Mouse (Mus musculus): ENCODE measurements around the gene Nrros. TPM values are rescaled to one million over a fixed set of nuclear protein-coding genes. Genes with fewer than 3 reads are reported as not detected.

Gene Nrros
- total and polyA plus RNA-seq, 3 experiments, result 55.9 to 59.8 TPM; not detected in 1

DNA sequence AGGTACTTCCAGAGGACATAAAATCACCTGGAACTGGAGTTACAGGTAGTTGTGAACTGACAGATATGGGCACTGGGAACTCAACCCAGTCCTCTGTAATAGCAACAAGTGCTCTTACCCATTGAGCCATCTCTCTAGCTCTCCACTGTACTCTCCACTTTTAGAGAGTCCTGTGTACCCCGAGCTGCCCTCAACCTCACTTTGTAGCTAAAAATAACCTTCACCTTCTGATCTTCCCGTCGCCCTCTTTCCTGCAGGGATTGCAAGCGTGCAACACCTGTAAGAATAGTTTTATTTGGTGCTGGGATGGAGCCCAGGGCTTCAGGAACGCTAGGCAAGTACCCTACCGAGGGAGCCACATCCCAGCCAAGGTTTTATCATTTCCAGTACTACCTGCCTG is 49.6 kb downstream of the Nrros start:
- peak; percentile 53 for DNase-seq (ENCODE audit: low read depth, low spot score)
- Histone ChIP-seq H3K36me3 (ENCODE audit: control insufficient read depth in 1 of 2, insufficient read depth in 2 of 2, low read length in 2 of 2) (peaks cover 0 to 13% of the 10 kb centered on the region in 2 experiments; a peak in 2 of 4 replicates), H3K9ac (ENCODE audit: control insufficient read depth, low read depth, low read length, poor library complexity, severe bottlenecking) (peak overlapping the region; percentile 36), H3K27me3 (ENCODE audit: control insufficient read depth in 1 of 2, insufficient read depth in 2 of 2, low read length in 2 of 2) (no peaks in the 10 kb centered on the region), H3K4me3 (ENCODE audit: control insufficient read depth in 1 of 2, insufficient read depth in 1 of 2, low read depth in 2 of 2, low read length in 2 of 2) (peak overlapping the region; percentile 37 to 44), H3K79me2 (ENCODE audit: control insufficient read depth, insufficient read depth, low read length, poor library complexity) (no peaks in the 10 kb centered on the region), H3K4me1 (ENCODE audit: control insufficient read depth in 1 of 2, insufficient read depth in 2 of 2, low read length in 2 of 2) (peaks cover 2 to 23% of the 10 kb centered on the region in 2 experiments), H3K27ac (ENCODE audit: control insufficient read depth, low read depth, low read length) (no peak overlapping the region), H3K9me3 (replicated peaks; ENCODE audit: insufficient read depth, low read length) (no peaks in the 10 kb centered on the region)
- TF ChIP-seq SMC3 (IDR thresholded peaks at IDR 0.05; ENCODE audit: low read depth, low read length) (0 out of 2 replicates have a peak, but pooled peaks have one; percentile 7), MYC (IDR thresholded peaks at IDR 0.05; ENCODE audit: low read depth, low read length) (no peak)

- H3K4me1 ChIP-seq (ENCODE audit: control insufficient read depth in 1 of 2, insufficient read depth in 2 of 2, low read length in 2 of 2), result peaks cover 2 to 23% of the 10 kb centered on the region in 2 experiments
- H3K36me3 ChIP-seq (ENCODE audit: control insufficient read depth in 1 of 2, insufficient read depth in 2 of 2, low read length in 2 of 2), result peaks cover 0 to 13% of the 10 kb centered on the region in 2 experiments; a peak in 2 of 4 replicates
- H3K27me3 ChIP-seq (ENCODE audit: control insufficient read depth in 1 of 2, insufficient read depth in 2 of 2, low read length in 2 of 2), result no peaks in the 10 kb centered on the region
- H3K4me3 ChIP-seq (ENCODE audit: control insufficient read depth in 1 of 2, insufficient read depth in 1 of 2, low read depth in 2 of 2, low read length in 2 of 2), result peak overlapping the region; percentile 37 to 47
- peak; percentile 88 for DNase-seq (ENCODE audit: low read depth, low spot score)
- H3K9ac ChIP-seq (ENCODE audit: control insufficient read depth, low read depth, low read length, poor library complexity, severe bottlenecking), result peak overlapping the region; percentile 43
- peak overlapping the region; percentile 94 for H3K27ac ChIP-seq (ENCODE audit: control insufficient read depth, low read depth, low read length)
- H3K79me2 ChIP-seq (ENCODE audit: control insufficient read depth, insufficient read depth, low read length, poor library complexity), result no peaks in the 10 kb centered on the region
- no peaks in the 10 kb centered on the region for H3K9me3 ChIP-seq (replicated peaks; ENCODE audit: insufficient read depth, low read length)
- no peak for TF ChIP-seq MEF2A (IDR thresholded peaks at IDR 0.05; ENCODE audit: extremely low read depth, insufficient replicate concordance, low read depth, low read length, poor library complexity, severe bottlenecking)
- no peak for TF ChIP-seq E2F4 (IDR thresholded peaks at IDR 0.05; ENCODE audit: borderline replicate concordance, low read depth, low read length)
- TF ChIP-seq TCF12 (IDR thresholded peaks at IDR 0.05; ENCODE audit: low read depth, low read length), result no peak
- no peak for TF ChIP-seq POLR2AphosphoS5 (IDR thresholded peaks at IDR 0.05; ENCODE audit: borderline replicate concordance, low read depth, low read length)
- no peak for TF ChIP-seq TAL1 (IDR thresholded peaks at IDR 0.05; ENCODE audit: low read length)
- peak; percentile 86 to 96 (median 94) for TF ChIP-seq CTCF (IDR thresholded peaks at IDR 0.05 in 2 of 3, conservative IDR thresholded peaks at IDR 0.05 in 1 of 3; ENCODE audit: control insufficient read depth in 1 of 3, insufficient read depth in 1 of 3, low read depth in 2 of 3, low read length in 3 of 3, poor library complexity in 1 of 3, severe bottlenecking in 1 of 3)
- no peak for TF ChIP-seq MYB (IDR thresholded peaks at IDR 0.05; ENCODE audit: low read depth, low read length)
- no peak for TF ChIP-seq USF1 (IDR thresholded peaks at IDR 0.05; ENCODE audit: low read depth, low read length)
- TF ChIP-seq TBP (IDR thresholded peaks at IDR 0.05; ENCODE audit: low read depth, low read length), result 0 out of 2 replicates have a peak, but pooled peaks have one; percentile 14
- no peak for TF ChIP-seq ZKSCAN1 (IDR thresholded peaks at IDR 0.05; ENCODE audit: low read depth, low read length)
- no peak for TF ChIP-seq NRF1 (IDR thresholded peaks at IDR 0.05; ENCODE audit: insufficient read depth, low read depth, low read length, poor library complexity, severe bottlenecking)
- no peak for TF ChIP-seq CHD1 (IDR thresholded peaks at IDR 0.05; ENCODE audit: low read depth, low read length)
- TF ChIP-seq JUND (IDR thresholded peaks at IDR 0.05; ENCODE audit: low read depth, low read length), result no peak
- peak; percentile 89 for TF ChIP-seq RAD21 (IDR thresholded peaks at IDR 0.05; ENCODE audit: low read depth, low read length)
- no peak; the same call in 1 of the 2 replicates for TF ChIP-seq MXI1 (IDR thresholded peaks at IDR 0.05; ENCODE audit: low read depth, low read length)
- TF ChIP-seq SIN3A (IDR thresholded peaks at IDR 0.05; ENCODE audit: low read length), result peak; percentile 58
- no peak for TF ChIP-seq NELFE (IDR thresholded peaks at IDR 0.05; ENCODE audit: low read depth, low read length)
- no peak for TF ChIP-seq POLR2AphosphoS2 (IDR thresholded peaks at IDR 0.05; ENCODE audit: low read length)
- TF ChIP-seq EP300 (IDR thresholded peaks at IDR 0.05; ENCODE audit: low read depth in 1 of 2, low read length in 2 of 2), result no peak
- no peak for TF ChIP-seq ETS1 (IDR thresholded peaks at IDR 0.05; ENCODE audit: low read depth, low read length)
- TF ChIP-seq MAZ (IDR thresholded peaks at IDR 0.05; ENCODE audit: low read depth, low read length), result no peak
- TF ChIP-seq KAT2A (conservative IDR thresholded peaks at IDR 0.05; ENCODE audit: low read depth, low read length), result no peak
- no peak for TF ChIP-seq ZNF384 (IDR thresholded peaks at IDR 0.05; ENCODE audit: low read depth, low read length)
- peak; percentile 93 for TF ChIP-seq SMC3 (IDR thresholded peaks at IDR 0.05; ENCODE audit: low read depth, low read length)
- TF ChIP-seq ZC3H11A (IDR thresholded peaks at IDR 0.05; ENCODE audit: low read depth, low read length), result peak; percentile 90
- no peak for TF ChIP-seq ELF1 (IDR thresholded peaks at IDR 0.05; ENCODE audit: low read depth, low read length)
- no peak for TF ChIP-seq MAFK (IDR thresholded peaks at IDR 0.05; ENCODE audit: borderline replicate concordance, low read depth, low read length)
- TF ChIP-seq MYC (IDR thresholded peaks at IDR 0.05; ENCODE audit: low read depth, low read length), result no peak
- no peak for TF ChIP-seq USF2 (IDR thresholded peaks at IDR 0.05; ENCODE audit: borderline replicate concordance in 1 of 2, insufficient read depth in 1 of 2, low read depth in 1 of 2, low read length in 2 of 2)
Measured at GRCm38 (mm10) chr16:32114968-32115695, 50.3 kb downstream of the Nrros start.
